Mouse (Mus musculus) embryonic facial prominence, embryonic 15.5 days (tissue): ENCODE data around the gene Efhd1. TPM values are rescaled to one million over a fixed set of nuclear protein-coding genes. Genes with fewer than 3 reads are reported as not detected.

Experiments used
- ATAC-seq: fragments of 200-750 bp; cut with Nextera tagmentation; 2 replicates; pipeline ENCODE4 v1.8.0; 2017; ENCODE audit warnings: low read depth, moderate TSS enrichment; ENCODE audit not compliant: insufficient number of reproducible peaks, low FRiP score, low TSS enrichment
- H3K27ac ChIP-seq: fragments of 300-500 bp; sonication (generic); replicated peaks from 2 replicates; pipeline ENCODE4 v1.5.1; 2015; ENCODE audit warnings: mild to moderate bottlenecking, inconsistent platforms
- H3K27me3 ChIP-seq: fragments of 300-500 bp; sonication (generic); 2 replicates; pipeline ENCODE4 v1.6.1; 2015; ENCODE audit warnings: inconsistent platforms
- H3K36me3 ChIP-seq: fragments of 300-500 bp; sonication (generic); 2 replicates; pipeline ENCODE4 v1.6.1; 2015; ENCODE audit warnings: mild to moderate bottlenecking, inconsistent platforms
- H3K4me1 ChIP-seq: fragments of 300-500 bp; sonication (generic); 2 replicates; pipeline ENCODE4 v1.6.1; 2015; ENCODE audit warnings: inconsistent platforms
- H3K4me2 ChIP-seq: fragments of 300-500 bp; sonication (generic); replicated peaks from 2 replicates; pipeline ENCODE4 v1.6.1; 2015; ENCODE audit warnings: mild to moderate bottlenecking, inconsistent platforms
- H3K4me3 ChIP-seq: fragments of 300-500 bp; sonication (generic); replicated peaks from 2 replicates; pipeline ENCODE4 v1.5.1; 2015; ENCODE audit warnings: mild to moderate bottlenecking, inconsistent platforms
- H3K9ac ChIP-seq: fragments of 300-500 bp; sonication (generic); 2 replicates; pipeline ENCODE4 v1.6.1; 2015; ENCODE audit warnings: inconsistent platforms
- H3K9me3 ChIP-seq: fragments of 300-500 bp; sonication (generic); replicated peaks from 2 replicates; pipeline ENCODE4 v1.6.1; 2016; ENCODE audit warnings: inconsistent platforms
- WGBS: fragments of 180-500 bp; shearing (Covaris S2); methylation state at CpG from one replicate; pipeline ENCODE4 v1.1.7; 2015; 5-methylcytosine and 5-hydroxymethylcytosine counted together
- polyA plus RNA-seq: library from polyadenylated mRNA; unstranded; fragments of >200 nt; fragmentation: Nextera tagmentation; extraction: Ambion mirVana; gene quantifications from 2 replicates; pipeline ENCODE4 v1.2.1, GENCODE M21; 2015

Efhd1 gene
- polyA plus RNA-seq, 1 experiment from 2014 or later, result 2.8 TPM

- Histone ChIP-seq H3K4me1 (no peaks in the 10 kb centered on the region), H3K36me3 (0 out of 2 replicates have a peak, but pooled peaks cover 9% of the 10 kb centered on the region), H3K9ac (no peak overlapping the region), H3K4me3 (no peak overlapping the region), H3K27ac (no peak overlapping the region), H3K4me2 (no peak overlapping the region), H3K27me3 (no peaks in the 10 kb centered on the region), H3K9me3 (no peaks in the 10 kb centered on the region)
- 76% methylated on average over 2 of the region's 2 CpGs for WGBS
- ATAC-seq, result no peak
Measured at GRCm38 (mm10) chr1:87350576-87350975, 86.4 kb downstream of the Efhd1 start.

- Histone ChIP-seq H3K4me1 (no peaks in the 10 kb centered on the region), H3K9me3 (no peaks in the 10 kb centered on the region), H3K27ac (no peak overlapping the region), H3K9ac (no peak overlapping the region), H3K27me3 (no peaks in the 10 kb centered on the region), H3K4me3 (no peak overlapping the region), H3K4me2 (no peak overlapping the region), H3K36me3 (peaks cover 18% of the 10 kb centered on the region)
- WGBS, result 57% methylated on average over 1 of the region's 1 CpGs
- ATAC-seq, result no peak
Measured at GRCm38 (mm10) chr1:87360276-87360675, 96.1 kb downstream of the Efhd1 start.

Other genes with a start within 250 kb of the Efhd1 start
- gene Alppl2, start 174.4 kb upstream of the Efhd1 start, polyA plus RNA-seq, result not detected in 2 replicates
- not detected in 2 replicates for gene Alpi, start 162.8 kb upstream of the Efhd1 start, polyA plus RNA-seq
- not detected in 2 replicates for gene Akp3, start 139.4 kb upstream of the Efhd1 start, polyA plus RNA-seq
- 1.5 and 1.6 TPM in 2 replicates for gene Ecel1, start 107.8 kb upstream of the Efhd1 start, polyA plus RNA-seq
- 0.20 and 0.21 TPM in 2 replicates for gene Prss56, start 81.0 kb upstream of the Efhd1 start, polyA plus RNA-seq
- gene Chrnd, start 73.8 kb upstream of the Efhd1 start, polyA plus RNA-seq, result 9.0 and 12.3 TPM in 2 replicates
- 24.4 and 34.2 TPM in 2 replicates for gene Chrng, start 59.7 kb upstream of the Efhd1 start, polyA plus RNA-seq
- 164 and 167 TPM in 2 replicates for gene Eif4e2, start 50.4 kb upstream of the Efhd1 start, polyA plus RNA-seq
- 56.2 and 56.6 TPM in 2 replicates for gene Gigyf2, start 62.6 kb downstream of the Efhd1 start, polyA plus RNA-seq
- gene Kcnj13, start 130.4 kb downstream of the Efhd1 start, polyA plus RNA-seq, result 2.8 and 6.0 TPM in 2 replicates
- gene Snorc, start 205.9 kb downstream of the Efhd1 start, polyA plus RNA-seq, result 10.8 and 20.4 TPM in 2 replicates
- gene Neu2, start 245.5 kb downstream of the Efhd1 start, polyA plus RNA-seq, result 0.21 and 0.51 TPM in 2 replicates